11 mouse cellular contexts compared by ENCODE assay signal in the genomic region with DNA sequence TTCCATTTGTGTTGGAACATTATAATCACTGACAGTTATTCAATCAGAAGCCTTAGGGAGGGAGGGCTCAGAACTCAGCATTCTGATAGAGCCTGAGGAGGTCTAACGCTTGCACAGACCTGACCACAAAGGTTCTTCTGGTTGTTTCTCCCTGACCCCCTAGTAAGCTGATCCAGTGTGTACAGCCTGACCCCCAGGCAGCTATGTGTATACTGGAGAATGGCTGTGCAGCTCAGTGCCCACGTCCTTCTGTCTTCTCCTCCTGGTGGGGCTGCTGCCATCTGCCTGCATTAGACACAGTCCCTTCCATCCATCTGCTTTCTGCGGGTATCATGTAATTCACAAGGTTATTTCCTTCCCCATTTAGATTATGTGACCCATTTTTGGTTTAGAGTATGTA.
DNase-seq lines count a peak whose midpoint lies in the region; ATAC-seq and TF ChIP-seq lines count a peak whose summit lies in the region.
"Had no signal": no experiment of that assay in that cellular context is flagged by ENCODE, and none has a peak within 500 bp of the region (broad histone marks: within the 10 kb centered on the region; RNA-seq: fewer than 3 reads in every experiment).

No protein-coding gene starts in this region.

- TF ChIP-seq CTCF in brain, embryonic 14.5 days (IDR thresholded peaks at IDR 0.05; ENCODE audit: borderline replicate concordance, extremely low read depth, insufficient read depth, insufficient read length) = no peak

- no peak for TF ChIP-seq POLR2A in brain, embryonic 14.5 days (IDR thresholded peaks at IDR 0.05; ENCODE audit: borderline replicate concordance, extremely low read depth, insufficient read depth, insufficient read length, poor library complexity, severe bottlenecking)

- peak; percentile 82 for ATAC-seq in frontal cortex, adult (ENCODE audit: low TSS enrichment)
- no peak for ATAC-seq in monocyte, adult 5-6 weeks (replicated peaks; ENCODE audit: insufficient number of reproducible peaks, low FRiP score, low TSS enrichment, poor library complexity, severe bottlenecking)
- ATAC-seq: midbrain, embryonic 16.5 days had no signal

- no peak for DNase-seq in frontal cortex, postnatal 25 days (ENCODE audit: low spot score in 2 of 2)
- DNase-seq in brain, embryonic 14.5 days (ENCODE audit: low read depth) = peak; percentile 27
- DNase-seq in cerebellum, postnatal 10 days = peak; percentile 76 to 80
- peak; percentile 73 to 85 for DNase-seq in layer of hippocampus, postnatal 14 days (ENCODE audit: low spot score in 2 of 2)
- no peak for DNase-seq in urinary bladder, adult 2 months (ENCODE audit: low spot score)
- DNase-seq in heart, postnatal 4 days = no peak
- DNase-seq: lung, embryonic 14.5 days; thymus, postnatal 25 days had no signal

Comparison
In these comparisons a context has a peak if more than half of its experiments do, and no peak if none do; other contexts are left out.
1. DNase-seq: peak in brain, embryonic 14.5 days (single experiment), cerebellum, postnatal 10 days (2 of 2) and layer of hippocampus, postnatal 14 days (2 of 2); none in frontal cortex, postnatal 25 days (0 of 2), urinary bladder, adult 2 months (single experiment) and heart, postnatal 4 days (single experiment).